Mouse (Mus musculus) thymus, postnatal 36 days (tissue): ENCODE measurements around the gene Rd3l.

Experiments
- DNase-seq, 2 experiments: peaks; one replicate each; pipeline ENCODE4 v3.0.0; 2022; ENCODE audit warnings: mixed read lengths in 2 of 2

Rd3l gene

DNA sequence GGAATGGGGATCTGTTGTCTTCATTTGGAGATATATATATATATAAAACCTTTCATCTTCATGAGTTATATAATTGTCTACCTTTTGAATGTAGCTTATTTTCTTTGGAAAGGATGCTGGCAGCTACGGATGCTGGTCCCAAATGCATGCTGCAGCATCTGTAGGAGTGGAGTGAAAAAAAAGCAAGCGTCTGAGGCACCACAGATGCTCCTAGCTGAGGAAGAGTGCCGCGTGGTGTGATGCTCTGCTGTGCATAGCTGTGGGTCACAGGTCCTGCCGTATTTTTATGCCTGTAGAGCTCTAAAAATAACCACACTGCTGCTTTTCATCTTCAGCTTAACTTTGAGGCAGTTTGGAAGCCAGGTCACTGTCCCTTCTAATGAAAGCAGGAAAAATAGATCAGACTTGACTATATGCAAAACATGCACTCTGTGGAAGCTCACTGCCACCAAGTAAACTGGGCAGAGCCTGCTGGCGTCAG, at the start of gene Rd3l:
TSS of gene Rd3l (minus strand) at position 431 of the 481 bp plus-strand sequence.
- no peak for DNase-seq

DNA sequence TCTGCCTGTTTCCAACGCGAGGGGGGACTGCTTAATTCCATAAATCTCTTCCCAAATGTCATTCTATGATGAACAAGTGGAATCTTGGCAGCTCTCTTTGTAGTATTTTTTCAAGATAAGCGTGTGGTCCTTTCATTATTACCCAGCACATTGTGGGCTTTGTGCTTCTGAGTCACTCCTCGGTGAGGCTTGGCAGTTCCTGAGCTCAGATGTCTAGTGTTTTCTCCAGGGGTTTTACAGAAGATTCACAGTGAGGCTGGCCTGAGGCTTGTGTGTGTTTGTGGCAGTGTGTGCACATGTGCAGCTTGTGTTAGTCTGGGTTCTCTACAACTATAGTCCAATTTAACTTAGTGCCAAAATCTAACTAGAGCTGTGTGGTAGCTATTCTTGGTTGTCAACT, 46.3 kb upstream of the Rd3l start:
- DNase-seq, result no peak

DNA sequence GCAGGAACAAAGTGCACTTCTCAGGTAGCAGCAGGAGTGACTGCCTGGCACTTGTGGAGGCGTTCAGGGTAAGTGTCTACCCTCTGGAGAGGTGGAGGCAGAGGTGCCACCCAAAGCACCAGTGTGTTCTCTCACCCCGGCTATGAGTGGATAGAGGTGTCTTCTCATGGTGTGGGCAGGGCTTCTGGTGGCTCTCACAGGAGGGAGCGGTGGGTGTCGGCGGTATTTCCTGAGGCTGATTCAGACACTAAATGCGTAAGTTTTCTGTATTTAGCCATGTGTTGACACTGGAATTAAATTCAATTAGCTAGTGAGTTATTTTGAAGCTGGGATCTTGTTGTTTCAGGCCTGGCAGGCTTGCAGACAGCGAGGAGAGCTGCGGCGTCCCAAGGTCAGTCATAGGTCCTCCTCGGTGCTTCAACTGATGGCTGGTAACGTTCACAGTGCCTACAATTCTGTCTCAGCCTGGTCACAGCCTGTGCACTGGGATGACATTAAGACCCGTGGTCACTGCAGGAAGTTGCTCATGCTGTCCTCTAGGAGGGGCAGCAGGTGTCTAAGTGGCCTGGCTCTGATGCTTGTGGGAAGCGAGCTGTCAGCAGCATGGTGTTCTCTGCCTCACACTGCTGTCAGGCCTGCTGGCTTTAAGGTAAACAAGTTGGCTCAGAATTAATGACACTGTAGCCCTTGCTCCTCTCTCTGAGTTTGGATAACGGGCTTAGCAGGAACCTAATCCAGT, 45.0 kb upstream of the Rd3l start:
- DNase-seq, result no peak

DNA sequence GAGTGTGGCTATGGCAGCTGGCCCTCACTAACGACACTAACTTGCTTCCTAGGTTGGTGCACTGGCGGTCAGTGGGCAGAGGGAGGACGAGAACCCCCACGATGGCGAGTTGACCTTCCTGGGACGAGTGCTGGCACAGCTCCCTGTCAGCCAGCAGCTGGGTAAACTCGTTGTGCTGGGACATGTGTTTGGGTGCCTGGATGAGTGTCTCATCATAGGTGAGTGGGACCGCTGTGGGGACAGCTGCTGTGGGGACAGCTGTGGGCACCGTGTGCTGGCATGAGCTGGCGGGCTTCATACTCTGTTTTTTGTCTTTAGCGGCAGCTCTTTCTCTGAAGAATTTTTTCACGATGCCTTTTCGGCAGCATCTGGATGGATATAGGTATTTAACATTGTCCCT, 44.3 kb upstream of the Rd3l start:
- no peak for DNase-seq

DNA sequence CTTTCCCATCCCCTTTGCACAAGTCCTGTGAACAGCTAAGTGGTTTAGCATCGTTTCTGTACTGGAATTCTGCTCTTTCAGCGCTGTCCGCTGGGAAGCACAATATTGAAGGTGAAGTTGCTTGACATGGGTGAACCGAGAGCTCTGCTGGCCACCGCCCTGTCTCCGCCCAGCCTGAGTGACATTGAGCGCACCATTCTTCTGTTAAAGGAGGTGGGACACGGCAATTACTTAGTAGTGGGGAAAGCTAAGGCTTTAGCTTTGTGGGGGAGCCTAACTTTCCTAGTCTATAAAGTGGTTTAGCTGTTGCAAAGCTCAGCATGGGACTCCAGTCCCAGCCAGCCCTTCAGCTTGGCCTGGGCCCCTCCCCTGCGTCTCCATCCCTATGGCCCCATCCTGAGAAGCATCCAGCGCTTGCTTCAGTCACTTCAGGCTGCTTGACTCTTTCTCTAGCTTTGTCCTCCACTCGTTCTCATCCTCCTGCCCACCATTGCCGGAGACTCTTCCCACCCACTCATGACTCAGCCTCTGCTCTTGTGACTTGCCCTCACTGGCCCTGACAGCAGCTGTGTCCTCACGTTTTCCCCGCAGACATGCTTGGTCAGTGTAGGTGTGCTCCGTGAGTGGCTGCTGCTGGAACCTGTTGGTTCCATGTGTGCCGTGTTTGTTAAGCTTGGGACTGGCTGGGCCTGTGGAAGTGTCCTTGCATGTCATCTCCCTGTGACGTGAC, 43.6 kb upstream of the Rd3l start:
- no peak for DNase-seq

DNA sequence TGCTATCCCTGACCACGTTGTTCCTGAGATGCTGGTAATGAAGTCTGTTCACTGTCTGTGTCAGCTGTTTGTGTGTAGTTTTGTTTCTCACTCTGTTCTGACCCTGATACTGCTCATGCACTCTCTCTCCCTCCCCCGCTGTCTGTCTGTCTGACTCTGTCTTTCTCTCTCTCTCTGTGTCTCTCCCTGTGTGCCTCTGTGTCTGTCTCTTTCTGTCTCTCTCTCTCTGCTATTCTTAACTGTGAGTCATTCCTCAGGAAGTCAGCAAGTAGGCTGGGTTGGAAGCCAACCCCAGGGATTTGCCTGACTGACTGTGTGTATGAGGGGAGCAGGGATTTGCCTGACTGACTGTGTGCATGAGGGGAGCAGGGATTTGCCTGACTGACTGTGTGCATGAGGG, 42.2 kb upstream of the Rd3l start:
- no peak for DNase-seq

DNA sequence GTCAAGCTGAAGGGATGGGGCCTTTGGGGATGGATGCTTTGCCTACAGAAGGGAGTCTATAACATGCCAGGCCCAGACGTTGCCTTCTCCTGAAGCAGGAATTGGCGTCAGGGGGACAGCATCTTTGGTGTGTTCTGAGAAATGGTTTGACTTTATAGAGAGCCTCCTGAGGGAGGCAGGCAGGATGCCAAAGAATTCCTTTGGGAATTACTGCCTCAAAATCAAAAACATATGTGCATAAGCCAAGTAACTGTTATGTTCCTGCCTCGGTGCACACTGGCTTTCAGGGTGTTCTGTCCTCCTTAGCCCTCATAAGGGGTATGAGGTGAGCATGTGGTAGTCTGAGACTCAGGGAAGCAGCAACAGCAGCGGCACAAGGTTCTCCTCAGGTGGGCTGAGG, 35.2 kb upstream of the Rd3l start:
- no peak for DNase-seq

DNA sequence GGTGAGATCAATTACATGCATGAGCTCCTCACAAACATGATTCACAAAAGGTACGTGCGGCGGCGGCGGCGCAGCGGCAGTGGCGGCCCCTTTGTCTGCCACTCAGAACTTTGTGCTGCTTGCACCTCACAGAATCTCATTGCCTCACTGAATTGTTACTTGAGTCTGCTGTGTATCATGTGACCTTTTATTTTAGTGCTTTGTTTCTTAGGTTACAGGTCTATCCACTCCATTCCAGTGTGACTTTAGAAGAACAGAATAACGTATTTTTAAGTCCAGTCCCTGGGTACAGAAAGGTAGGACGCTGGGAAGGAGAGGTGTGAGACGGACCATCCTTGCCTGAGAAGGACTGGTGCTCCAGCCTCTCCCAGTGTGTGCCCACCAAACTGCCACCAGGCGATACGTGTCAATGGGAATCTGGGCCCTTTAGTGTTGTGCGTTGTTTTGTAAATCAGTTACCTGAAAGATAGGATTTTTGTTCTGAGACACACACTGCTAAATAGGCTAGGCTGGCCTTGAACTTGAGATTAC, 32.2 kb upstream of the Rd3l start:
- DNase-seq, result no peak

DNA sequence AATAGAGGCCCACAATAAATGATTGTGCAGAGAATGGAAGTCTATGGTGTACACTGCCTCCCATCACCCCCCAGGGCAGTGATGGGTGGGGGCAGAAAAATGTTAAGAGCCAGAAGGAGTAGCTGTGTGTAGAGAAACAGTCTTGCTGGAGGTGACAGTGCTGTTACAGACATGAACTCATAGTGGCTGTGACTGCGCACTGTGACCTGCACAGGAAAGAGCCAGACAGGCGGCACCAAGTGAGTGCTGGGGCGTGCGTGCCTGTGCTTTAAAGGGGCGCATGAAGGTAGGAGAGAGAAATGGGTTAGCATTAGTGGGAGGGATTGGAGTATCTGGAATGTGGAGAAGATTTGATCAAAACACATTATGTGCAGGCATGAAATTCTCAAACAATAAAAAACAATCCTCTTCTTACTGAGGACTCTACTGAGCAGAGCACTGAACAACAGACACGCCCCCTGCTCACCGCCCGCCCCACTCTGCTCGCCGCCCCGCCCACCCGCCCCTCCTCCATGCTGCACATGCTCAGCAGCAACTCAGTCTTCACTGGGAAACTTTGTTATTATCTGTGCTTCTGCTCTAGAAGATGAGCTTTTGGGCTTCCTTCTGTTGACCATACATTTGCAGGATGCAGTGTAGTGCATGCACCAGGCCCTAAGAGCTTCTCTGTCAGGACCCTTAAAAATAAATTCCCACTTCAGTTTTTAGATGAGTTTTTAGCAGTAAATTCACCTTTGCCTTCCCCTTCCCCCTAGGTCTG, 31.6 kb upstream of the Rd3l start:
- DNase-seq, result no peak

- peak; percentile 41 to 49 for DNase-seq
Observed at GRCm38 (mm10) chr12:112001223-112001622, 20.1 kb upstream of the Rd3l start.

DNA sequence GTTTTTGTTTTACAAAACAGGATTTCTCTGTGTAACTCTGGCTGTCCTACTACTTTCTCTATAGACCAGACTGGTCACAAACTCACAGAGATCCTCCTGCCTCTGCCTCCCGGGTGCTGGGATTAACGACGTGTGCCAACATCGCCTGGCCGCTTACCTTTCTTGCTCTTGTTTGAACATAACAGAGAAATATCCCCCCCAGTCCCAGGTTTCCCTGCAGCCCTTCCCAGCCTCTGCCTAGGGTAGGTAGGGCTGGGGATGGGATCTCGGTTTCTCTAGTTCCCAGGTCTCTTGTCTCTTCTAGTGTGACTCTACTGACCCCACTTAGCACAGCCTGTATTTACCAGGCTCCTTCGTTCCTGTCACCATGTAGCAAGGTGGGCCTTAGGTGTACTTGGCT, 18.6 kb upstream of the Rd3l start:
- DNase-seq, result no peak

DNA sequence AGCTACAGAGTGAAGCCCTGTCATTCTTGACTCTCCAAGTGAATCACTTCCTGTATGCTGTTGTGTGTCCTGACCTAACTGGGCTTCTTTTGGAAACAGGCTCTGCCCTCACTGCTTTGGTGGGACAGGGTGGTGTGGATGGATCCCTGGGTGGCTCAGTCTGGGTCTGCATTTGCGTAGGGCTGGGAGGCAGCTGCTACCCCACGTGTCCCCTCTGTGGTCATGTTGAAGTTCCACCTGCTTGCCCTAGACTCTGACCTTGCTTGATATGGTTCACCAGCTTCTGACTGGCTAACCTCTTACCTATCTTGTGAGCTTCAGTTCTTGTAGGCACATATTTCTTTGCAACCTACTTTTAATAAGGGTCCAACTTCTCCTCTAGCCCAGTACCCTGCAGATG, 14.0 kb upstream of the Rd3l start:
- no peak for DNase-seq

DNA sequence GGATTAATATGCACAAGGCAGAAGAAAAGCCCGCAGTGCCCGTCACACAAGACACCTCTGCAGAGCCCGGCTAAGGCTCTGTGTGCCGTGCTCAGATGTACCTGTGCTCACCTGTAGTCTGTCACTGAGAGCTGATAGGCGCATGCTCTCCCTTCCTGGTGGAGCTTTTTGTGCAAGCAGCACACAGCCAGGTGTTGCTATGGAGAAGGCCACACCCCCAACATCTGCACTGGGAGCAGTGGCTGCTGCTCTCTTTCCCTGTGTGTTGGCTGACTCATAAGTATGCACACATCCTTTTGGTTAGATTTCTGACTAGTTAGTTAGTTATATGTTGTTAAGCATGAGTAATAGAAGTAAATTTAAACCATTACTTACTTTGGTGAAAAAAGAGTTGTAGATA, 11.5 kb upstream of the Rd3l start:
- DNase-seq, result no peak

GRCm38 (mm10) chr12:111986756-111987155, 5.6 kb upstream of the Rd3l start:
- DNase-seq, result no peak

DNA sequence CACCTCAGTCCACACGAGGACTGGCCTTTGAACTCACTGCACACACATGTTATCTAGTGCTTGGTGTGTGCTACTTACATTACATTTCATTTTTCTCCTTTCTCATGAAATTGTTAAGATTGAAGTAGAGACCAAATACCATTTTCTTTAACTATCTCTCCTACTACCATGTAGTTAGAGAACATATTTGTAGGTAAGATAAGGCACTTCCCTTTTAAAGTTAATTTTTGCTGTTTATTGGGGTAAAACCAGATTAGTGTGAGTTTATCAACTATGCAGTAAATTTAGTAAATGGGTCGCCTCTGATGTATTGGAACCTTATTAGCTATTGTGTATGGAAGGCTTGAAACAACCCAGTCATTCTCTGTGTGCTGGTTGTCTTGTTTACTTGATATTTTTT, 2.0 kb upstream of the Rd3l start:
- no peak for DNase-seq

DNA sequence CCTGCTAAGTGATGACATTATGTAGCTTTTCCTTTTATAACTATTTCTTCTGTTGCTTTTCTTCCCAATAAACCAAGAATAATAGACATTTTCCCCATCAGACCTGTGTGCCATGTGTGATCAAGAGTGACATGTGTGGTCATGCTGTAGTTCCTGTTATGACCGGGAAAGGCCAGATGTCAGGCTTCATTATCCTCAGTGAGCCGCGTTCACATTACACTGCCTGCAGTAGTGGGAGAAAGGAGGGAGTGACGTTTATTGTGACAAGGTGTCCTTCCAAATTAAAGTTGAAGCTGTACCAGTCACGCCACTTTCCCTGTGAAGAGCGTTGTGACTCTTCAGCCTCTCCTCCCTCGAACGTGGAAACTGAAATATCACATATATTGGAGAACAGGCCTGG, 714 bp upstream of the Rd3l start:
- no peak for DNase-seq

GRCm38 (mm10) chr12:111978274-111978673, 2.8 kb downstream of the Rd3l start:
- no peak for DNase-seq

DNA sequence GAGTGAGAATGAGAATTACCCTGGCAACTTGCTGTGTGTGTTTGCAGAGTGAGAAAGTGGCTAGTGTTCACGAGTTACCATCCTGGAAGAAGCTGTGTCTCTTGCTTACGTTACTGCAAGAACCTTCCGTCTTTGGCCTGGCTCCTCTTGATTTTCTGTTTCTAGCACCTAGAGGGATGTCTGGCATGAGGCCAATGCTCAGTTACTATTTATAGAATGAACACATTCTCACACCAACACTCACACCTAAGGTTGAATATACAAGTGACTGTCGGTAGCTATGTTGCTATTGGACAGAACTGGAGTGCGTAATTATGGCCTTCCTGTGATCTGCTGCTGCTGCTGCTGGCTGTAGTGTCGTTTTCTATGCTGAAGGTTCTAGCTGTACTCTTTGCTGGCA, 4.0 kb downstream of the Rd3l start:
- DNase-seq, result no peak

DNA sequence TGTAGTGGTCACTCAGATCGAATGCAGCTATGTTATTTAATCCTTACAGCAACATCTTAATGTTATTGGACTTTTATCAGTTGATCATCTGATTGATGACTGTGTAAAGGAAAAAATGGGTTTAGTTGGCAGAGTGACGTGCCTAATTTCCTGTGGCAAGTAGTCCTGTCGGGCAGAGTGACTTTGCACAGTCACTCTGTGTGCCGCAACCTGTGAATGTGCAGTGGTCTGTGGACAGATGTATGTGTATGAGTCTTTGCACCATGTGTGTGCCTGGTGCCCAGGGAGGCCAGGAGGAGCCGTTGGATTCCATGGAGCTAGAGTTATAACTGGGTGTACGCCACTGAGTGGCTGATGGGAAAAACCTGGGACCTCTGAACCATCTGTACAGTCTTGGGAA, 6.5 kb downstream of the Rd3l start:
- no peak for DNase-seq

- DNase-seq, result no peak
Observed at GRCm38 (mm10) chr12:111972504-111972903, 8.6 kb downstream of the Rd3l start.

- no peak for DNase-seq
Observed at GRCm38 (mm10) chr12:111971231-111971686, 9.9 kb downstream of the Rd3l start, which contains the start of gene Tdrd9. Gene Tdrd9, plus strand, starts transcription at chr12:111971559.

GRCm38 (mm10) chr12:111970085-111970484, 11.0 kb downstream of the Rd3l start:
- no peak for DNase-seq

- peak; percentile 92 to 94 for DNase-seq
Observed at GRCm38 (mm10) chr12:111966683-111967173, 14.4 kb downstream of the Rd3l start, which contains the start of gene Atp5mpl. Gene Atp5mpl, minus strand, starts transcription at chr12:111966977.
